Mouse (Mus musculus) layer of hippocampus, postnatal 10 days (tissue): ENCODE data around the gene Stx1a. TPM values are rescaled to one million over a fixed set of nuclear protein-coding genes. Genes with fewer than 3 reads are reported as not detected.
A peak's percentile ranks its signal among the peaks of the same experiment; 100 is the strongest.
"Not testable (repeated sequence)": the region's sequence is repeated elsewhere in the genome, so short reads cannot be mapped to it uniquely, and the experiment has no call there.

ENCODE experiments used
- DNase-seq, 2 experiments: peaks; one replicate each; pipeline ENCODE4 v3.0.0; 2021; ENCODE audit warnings: low spot score in 2 of 2
- total RNA-seq, 2 experiments: library from RNA; stranded (reverse); gene quantifications; 2 replicates each; pipeline ENCODE4 v1.2.3; 2021

The Stx1a gene
- total RNA-seq, 2 experiments from 2014 or later: 182 to 196 TPM

- DNase-seq: no peak
Observed at GRCm38 (mm10) chr5:135037946-135038345, 14.7 kb downstream of the Stx1a start.

- no peak for DNase-seq
Observed at GRCm38 (mm10) chr5:135039541-135039940, 16.3 kb downstream of the Stx1a start.

DNA sequence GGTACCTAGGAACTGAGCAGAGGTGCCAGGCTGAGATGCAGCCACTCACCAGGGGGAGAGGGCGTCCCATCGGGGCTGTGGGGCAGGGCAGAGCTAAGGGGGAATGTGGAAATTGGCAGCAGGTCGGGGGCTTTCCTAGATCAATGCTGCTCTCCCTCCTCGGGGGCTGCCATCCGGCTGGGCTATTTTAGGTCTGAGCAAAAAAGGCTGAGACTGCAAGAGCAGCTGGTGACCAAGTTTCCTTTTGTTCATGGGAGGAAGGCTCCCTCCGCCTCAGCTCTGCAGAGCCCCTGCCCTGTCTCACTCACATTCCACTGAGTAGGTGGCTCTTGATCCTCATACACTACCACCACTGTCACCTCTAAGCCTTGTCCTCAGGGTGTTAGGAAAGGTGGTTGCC is 16.8 kb downstream of the Stx1a start:
- no peak for DNase-seq

DNA sequence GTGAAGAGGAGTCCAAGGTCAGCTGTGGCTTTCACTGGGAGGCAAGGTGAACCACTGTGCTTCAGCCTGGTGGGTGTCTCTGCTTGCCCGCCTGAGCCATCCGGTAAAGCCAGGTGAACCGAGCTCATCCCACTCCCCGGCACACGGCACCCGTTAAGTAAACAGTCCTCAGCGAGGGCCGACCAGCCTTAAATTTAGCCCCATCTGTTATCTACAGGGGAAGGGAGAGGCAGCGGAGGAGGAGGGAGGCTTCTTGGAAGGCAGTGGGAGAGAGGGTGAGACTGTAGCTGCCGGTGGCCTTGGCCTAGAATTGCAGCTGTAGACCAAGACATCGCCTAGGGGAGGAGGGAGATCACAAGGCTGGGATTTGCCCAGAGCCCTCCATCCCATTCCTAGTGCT is 17.5 kb downstream of the Stx1a start:
- no peak for DNase-seq

- DNase-seq: no peak
Observed at GRCm38 (mm10) chr5:135042105-135042788, 19.0 kb downstream of the Stx1a start.

- DNase-seq: no peak
Observed at GRCm38 (mm10) chr5:135044575-135044974, 21.3 kb downstream of the Stx1a start.

- DNase-seq: no peak
Observed at GRCm38 (mm10) chr5:135048539-135048938, 25.3 kb downstream of the Stx1a start.

DNA sequence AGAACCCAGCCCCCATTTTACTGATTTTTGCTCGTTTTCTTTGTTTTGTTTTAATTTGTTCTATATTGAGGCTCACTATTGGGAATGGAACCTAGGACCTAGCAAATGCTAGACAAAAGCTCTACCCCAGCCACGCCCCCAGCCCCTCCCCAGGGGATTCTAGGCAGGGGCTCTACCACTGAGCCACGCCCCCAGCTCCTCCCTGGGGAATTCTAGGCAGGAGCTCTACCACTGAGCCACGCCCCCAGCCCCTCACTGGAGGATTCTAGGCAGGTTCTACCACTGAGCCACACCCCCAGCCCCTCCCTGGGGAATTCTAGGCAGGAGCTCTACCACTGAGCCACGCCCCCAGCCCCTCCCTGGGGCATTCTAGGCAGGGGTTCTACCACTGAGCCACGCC is 26.0 kb downstream of the Stx1a start:
- DNase-seq: not testable (repeated sequence)

- DNase-seq: no peak
Observed at GRCm38 (mm10) chr5:135053356-135053755, 30.1 kb downstream of the Stx1a start.

GRCm38 (mm10) chr5:135063629-135064381 is 40.5 kb downstream of the Stx1a start, which contains the start of gene Dnajc30:
TSS of gene Dnajc30 (plus strand) at chr5:135064202.
- DNase-seq: peak; percentile 98

DNA sequence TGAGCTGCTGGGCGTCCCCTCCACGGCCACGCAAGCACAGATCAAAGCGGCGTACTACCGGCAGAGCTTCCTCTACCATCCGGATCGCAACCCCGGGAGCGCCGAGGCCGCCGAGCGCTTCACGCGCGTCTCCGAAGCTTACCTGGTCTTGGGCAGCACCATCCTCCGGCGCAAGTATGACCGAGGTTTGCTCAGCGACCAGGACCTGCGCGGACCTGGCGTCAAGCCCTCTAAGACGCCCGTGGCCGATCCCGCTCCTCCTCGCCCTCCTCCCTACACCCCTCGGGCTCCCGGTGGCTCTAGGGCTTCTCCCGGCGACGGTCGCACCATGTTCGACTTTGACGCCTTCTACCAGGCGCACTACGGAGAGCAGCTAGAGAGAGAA is 41.1 kb downstream of the Stx1a start:
- DNase-seq: no peak

- not testable (repeated sequence) for DNase-seq
Observed at GRCm38 (mm10) chr5:135064909-135065446, 41.7 kb downstream of the Stx1a start, which contains the start of gene Bud23. TSS of gene Bud23 (minus strand) at chr5:135064959.

- DNase-seq: no peak
Observed at GRCm38 (mm10) chr5:135066008-135066407, 42.7 kb downstream of the Stx1a start.

DNA sequence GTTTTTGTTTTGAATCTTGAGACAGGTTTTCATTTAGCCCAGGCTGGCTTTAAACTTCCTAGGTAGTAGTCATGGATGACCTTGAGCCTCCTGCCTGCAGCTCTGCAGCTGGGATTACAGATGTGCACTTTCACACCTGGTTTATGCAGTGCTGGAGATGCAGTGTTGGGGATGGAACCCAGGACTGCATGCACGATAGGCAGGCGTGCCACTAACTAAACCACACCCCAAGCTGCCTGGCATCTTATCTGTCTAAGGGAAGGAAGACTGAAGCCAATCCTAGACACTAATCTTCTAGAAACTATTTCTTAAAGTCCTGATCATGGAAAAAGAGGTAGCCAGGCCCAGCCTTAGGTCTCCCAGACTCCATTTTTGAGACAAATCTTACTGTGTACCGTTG is 47.2 kb downstream of the Stx1a start:
- no peak for DNase-seq

- DNase-seq: no peak
Observed at GRCm38 (mm10) chr5:135072061-135072460, 48.8 kb downstream of the Stx1a start.

DNA sequence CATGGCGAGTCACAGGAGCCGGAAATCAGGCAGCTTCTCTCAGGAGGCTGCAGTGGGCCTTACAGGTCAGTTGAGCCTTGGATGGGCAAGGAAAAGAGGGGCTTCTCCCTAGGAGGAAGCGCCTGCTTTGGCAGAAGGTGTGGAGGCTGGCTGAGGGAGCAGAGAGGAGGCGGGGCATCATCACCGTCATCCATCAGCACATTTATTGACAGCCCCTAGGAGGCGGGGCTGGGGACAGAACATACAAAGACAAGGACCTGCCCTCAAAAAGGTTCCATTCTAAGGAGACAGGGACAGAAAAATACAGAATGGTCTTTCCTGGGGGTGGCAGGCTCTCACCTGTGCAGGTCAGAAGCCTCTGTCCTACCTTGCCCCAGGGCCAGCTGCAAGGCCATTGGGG is 49.4 kb downstream of the Stx1a start:
- DNase-seq: no peak

- DNase-seq: peak in 1 of 2 experiments; percentile 24
Observed at GRCm38 (mm10) chr5:135073349-135074150, 50.3 kb downstream of the Stx1a start.

DNA sequence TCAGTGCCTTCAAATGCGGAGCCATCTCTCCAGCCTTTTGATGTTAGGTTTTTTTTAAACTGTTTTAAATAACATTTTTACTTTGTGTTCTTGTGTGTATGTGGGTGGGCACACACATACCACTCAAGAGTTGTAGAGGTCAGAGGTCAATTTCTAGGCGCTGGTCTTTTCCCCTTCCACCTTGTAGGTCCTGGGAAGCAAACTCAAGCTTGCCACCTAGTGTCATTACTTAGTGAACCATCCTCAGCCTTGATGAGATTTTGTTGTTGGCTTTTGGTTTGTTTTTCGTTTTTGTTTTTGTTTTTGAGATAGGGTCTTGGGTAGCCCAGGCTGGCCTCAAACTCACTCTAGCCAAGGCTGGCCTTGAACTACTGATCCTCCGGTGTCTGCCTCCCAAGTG is 52.4 kb downstream of the Stx1a start:
- DNase-seq: no peak

DNA sequence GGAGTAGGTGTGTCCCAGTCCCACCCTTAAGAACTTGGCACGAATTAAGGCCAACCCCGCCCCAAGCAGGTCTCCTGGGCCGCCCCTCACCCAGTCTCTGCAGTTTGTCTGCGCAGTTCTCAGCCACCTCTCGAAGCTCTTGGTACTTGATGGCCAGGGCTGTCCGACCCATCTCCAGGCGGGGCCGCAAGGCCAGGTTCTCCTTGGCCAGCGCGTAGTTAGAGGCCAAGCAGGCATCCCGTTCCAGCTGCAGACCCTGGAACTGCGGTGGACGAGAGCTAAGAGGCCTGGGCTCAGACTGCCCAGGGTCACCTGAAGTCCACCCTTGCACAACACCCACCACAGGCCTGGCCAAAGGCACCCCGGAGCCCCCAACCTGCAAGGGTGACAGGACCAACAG is 53.1 kb downstream of the Stx1a start:
- DNase-seq: no peak

GRCm38 (mm10) chr5:135076931-135077505 is 53.7 kb downstream of the Stx1a start:
- peak; percentile 45 to 58 for DNase-seq
